Mouse (Mus musculus): ENCODE data around the gene Banp. TPM values are rescaled to one million over a fixed set of nuclear protein-coding genes. Genes with fewer than 3 reads are reported as not detected.
A peak's percentile ranks its signal among the peaks of the same experiment; 100 is the strongest.

Gene Banp
- polyA plus RNA-seq, 1 experiment from 2014 or later = 34.9 TPM

- no peak overlapping the region for H3K27ac ChIP-seq (replicated peaks; ENCODE audit: low read depth, low read length)
Observed at GRCm38 (mm10) chr8:121973906-121974305, 24.4 kb downstream of the Banp start.

GRCm38 (mm10) chr8:121977819-121978590 lies 28.5 kb downstream of the Banp start:
- ATAC-seq (ENCODE audit: low read depth) = peak; percentile 65; the same call in 1 of the 2 replicates
- no peak overlapping the region for H3K27ac ChIP-seq (replicated peaks; ENCODE audit: low read depth, low read length)

More at GRCm38 (mm10) chr8:121973906-121974305, 24.4 kb downstream of the Banp start:
- no peak overlapping the region for H3K4me2 ChIP-seq (ENCODE audit: low read depth, low read length)
- no peak overlapping the region for H3K9ac ChIP-seq (ENCODE audit: low read depth, low read length)
- no peak overlapping the region for H3K4me3 ChIP-seq (ENCODE audit: low read depth, low read length)
- H3K27me3 ChIP-seq (replicated peaks; ENCODE audit: control insufficient read depth, insufficient read depth, low read length) = no peaks in the 10 kb centered on the region
- H3K9me3 ChIP-seq (ENCODE audit: control insufficient read depth, low read length) = no peaks in the 10 kb centered on the region
- 95% methylated on average over 28 of the region's 28 CpGs for WGBS
- no peaks in the 10 kb centered on the region for H3K4me1 ChIP-seq (ENCODE audit: control insufficient read depth, insufficient read depth, low read length)
- H3K36me3 ChIP-seq (ENCODE audit: control insufficient read depth, insufficient read depth, low read length) = peaks cover 49% of the 10 kb centered on the region
- no peak for DNase-seq (ENCODE audit: low spot score)
- ATAC-seq (ENCODE audit: low read depth) = no peak

GRCm38 (mm10) chr8:121978670-121979069 lies 29.1 kb downstream of the Banp start:
- Histone ChIP-seq H3K4me3 (ENCODE audit: low read depth, low read length) (no peak overlapping the region), H3K9me3 (ENCODE audit: control insufficient read depth, low read length) (no peaks in the 10 kb centered on the region), H3K27me3 (replicated peaks; ENCODE audit: control insufficient read depth, insufficient read depth, low read length) (no peaks in the 10 kb centered on the region), H3K27ac (replicated peaks; ENCODE audit: low read depth, low read length) (no peak overlapping the region), H3K4me2 (ENCODE audit: low read depth, low read length) (no peak overlapping the region), H3K4me1 (ENCODE audit: control insufficient read depth, insufficient read depth, low read length) (no peaks in the 10 kb centered on the region), H3K36me3 (ENCODE audit: control insufficient read depth, insufficient read depth, low read length) (peaks cover 84% of the 10 kb centered on the region), H3K9ac (ENCODE audit: low read depth, low read length) (no peak overlapping the region)
- 94% methylated on average over 13 of the region's 13 CpGs for WGBS
- DNase-seq (ENCODE audit: low spot score) = no peak
- no peak for ATAC-seq (ENCODE audit: low read depth)

More at GRCm38 (mm10) chr8:121977819-121978590, 28.5 kb downstream of the Banp start:
- WGBS = 54% methylated on average over 8 of the region's 8 CpGs
- no peaks in the 10 kb centered on the region for H3K4me1 ChIP-seq (ENCODE audit: control insufficient read depth, insufficient read depth, low read length)
- H3K36me3 ChIP-seq (ENCODE audit: control insufficient read depth, insufficient read depth, low read length) = peaks cover 77% of the 10 kb centered on the region
- peak; percentile 81 for DNase-seq (ENCODE audit: low spot score)
- no peaks in the 10 kb centered on the region for H3K27me3 ChIP-seq (replicated peaks; ENCODE audit: control insufficient read depth, insufficient read depth, low read length)
- no peak overlapping the region for H3K9ac ChIP-seq (ENCODE audit: low read depth, low read length)
- H3K4me3 ChIP-seq (ENCODE audit: low read depth, low read length) = no peak overlapping the region
- H3K4me2 ChIP-seq (ENCODE audit: low read depth, low read length) = no peak overlapping the region
- no peaks in the 10 kb centered on the region for H3K9me3 ChIP-seq (ENCODE audit: control insufficient read depth, low read length)

GRCm38 (mm10) chr8:121980792-121981519 lies 31.4 kb downstream of the Banp start:
- Histone ChIP-seq H3K27me3 (replicated peaks; ENCODE audit: control insufficient read depth, insufficient read depth, low read length) (no peaks in the 10 kb centered on the region), H3K36me3 (ENCODE audit: control insufficient read depth, insufficient read depth, low read length) (peaks cover 79% of the 10 kb centered on the region), H3K4me2 (ENCODE audit: low read depth, low read length) (no peak overlapping the region), H3K9me3 (ENCODE audit: control insufficient read depth, low read length) (no peaks in the 10 kb centered on the region), H3K9ac (ENCODE audit: low read depth, low read length) (no peak overlapping the region), H3K27ac (replicated peaks; ENCODE audit: low read depth, low read length) (no peak overlapping the region), H3K4me3 (ENCODE audit: low read depth, low read length) (no peak overlapping the region), H3K4me1 (ENCODE audit: control insufficient read depth, insufficient read depth, low read length) (no peaks in the 10 kb centered on the region)
- no peak for ATAC-seq (ENCODE audit: low read depth)
- no peak for DNase-seq (ENCODE audit: low spot score)
- 93% methylated on average over 11 of the region's 11 CpGs for WGBS

DNA sequence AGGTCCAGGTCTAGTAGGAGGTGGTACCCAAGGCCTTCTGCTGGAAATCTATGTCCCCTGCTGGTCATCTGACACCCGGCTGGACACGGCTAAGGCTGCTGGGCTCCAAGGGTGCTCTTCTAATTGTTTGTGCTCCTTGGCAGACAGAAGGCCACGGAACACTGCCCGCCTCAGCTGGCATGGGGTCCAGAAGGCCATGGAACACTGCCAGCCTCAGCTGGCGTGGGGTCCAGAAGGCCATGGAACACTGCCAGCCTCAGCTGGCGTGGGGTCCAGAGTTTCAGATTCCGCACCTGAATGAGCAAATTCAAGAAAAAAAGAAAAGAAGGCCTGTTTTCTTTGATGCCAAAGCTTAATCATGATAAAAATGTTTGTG lies 32.0 kb downstream of the Banp start:
- H3K36me3 ChIP-seq (ENCODE audit: control insufficient read depth, insufficient read depth, low read length) = peaks cover 79% of the 10 kb centered on the region
- no peak for ATAC-seq (ENCODE audit: low read depth)

GRCm38 (mm10) chr8:121985673-121986072 lies 36.1 kb downstream of the Banp start:
- Histone ChIP-seq H3K9ac (ENCODE audit: low read depth, low read length) (no peak overlapping the region), H3K36me3 (ENCODE audit: control insufficient read depth, insufficient read depth, low read length) (peaks cover 78% of the 10 kb centered on the region), H3K4me1 (ENCODE audit: control insufficient read depth, insufficient read depth, low read length) (no peaks in the 10 kb centered on the region), H3K27ac (replicated peaks; ENCODE audit: low read depth, low read length) (no peak overlapping the region), H3K27me3 (replicated peaks; ENCODE audit: control insufficient read depth, insufficient read depth, low read length) (no peaks in the 10 kb centered on the region), H3K4me2 (ENCODE audit: low read depth, low read length) (no peak overlapping the region), H3K9me3 (ENCODE audit: control insufficient read depth, low read length) (no peaks in the 10 kb centered on the region), H3K4me3 (ENCODE audit: low read depth, low read length) (no peak overlapping the region)
- ATAC-seq (ENCODE audit: low read depth) = no peak
- DNase-seq (ENCODE audit: low spot score) = no peak
- WGBS = 97% methylated on average over 3 of the region's 3 CpGs

More for the DNA sequence above, 32.0 kb downstream of the Banp start:
- Histone ChIP-seq H3K4me2 (ENCODE audit: low read depth, low read length) (no peak overlapping the region), H3K4me1 (ENCODE audit: control insufficient read depth, insufficient read depth, low read length) (no peaks in the 10 kb centered on the region), H3K9ac (ENCODE audit: low read depth, low read length) (no peak overlapping the region), H3K27me3 (replicated peaks; ENCODE audit: control insufficient read depth, insufficient read depth, low read length) (no peaks in the 10 kb centered on the region), H3K9me3 (ENCODE audit: control insufficient read depth, low read length) (no peaks in the 10 kb centered on the region), H3K4me3 (ENCODE audit: low read depth, low read length) (no peak overlapping the region), H3K27ac (replicated peaks; ENCODE audit: low read depth, low read length) (no peak overlapping the region)
- 81% methylated on average over 7 of the region's 7 CpGs for WGBS
- no peak for DNase-seq (ENCODE audit: low spot score)

GRCm38 (mm10) chr8:121987892-121988291 lies 38.3 kb downstream of the Banp start:
- H3K27ac ChIP-seq (replicated peaks; ENCODE audit: low read depth, low read length) = no peak overlapping the region

GRCm38 (mm10) chr8:121990506-121991255 lies 41.1 kb downstream of the Banp start:
- Histone ChIP-seq H3K4me2 (ENCODE audit: low read depth, low read length) (no peak overlapping the region), H3K36me3 (ENCODE audit: control insufficient read depth, insufficient read depth, low read length) (peaks cover 76% of the 10 kb centered on the region), H3K4me1 (ENCODE audit: control insufficient read depth, insufficient read depth, low read length) (no peaks in the 10 kb centered on the region), H3K9ac (ENCODE audit: low read depth, low read length) (no peak overlapping the region), H3K4me3 (ENCODE audit: low read depth, low read length) (no peak overlapping the region), H3K9me3 (ENCODE audit: control insufficient read depth, low read length) (no peaks in the 10 kb centered on the region), H3K27ac (replicated peaks; ENCODE audit: low read depth, low read length) (no peak overlapping the region), H3K27me3 (replicated peaks; ENCODE audit: control insufficient read depth, insufficient read depth, low read length) (no peaks in the 10 kb centered on the region)
- 82% methylated on average over 9 of the region's 9 CpGs for WGBS
- ATAC-seq (ENCODE audit: low read depth) (no peak), DNase-seq (ENCODE audit: low spot score) (no peak)

More at GRCm38 (mm10) chr8:121987892-121988291, 38.3 kb downstream of the Banp start:
- Histone ChIP-seq H3K4me1 (ENCODE audit: control insufficient read depth, insufficient read depth, low read length) (no peaks in the 10 kb centered on the region), H3K36me3 (ENCODE audit: control insufficient read depth, insufficient read depth, low read length) (peaks cover 78% of the 10 kb centered on the region), H3K4me2 (ENCODE audit: low read depth, low read length) (no peak overlapping the region), H3K4me3 (ENCODE audit: low read depth, low read length) (no peak overlapping the region), H3K9ac (ENCODE audit: low read depth, low read length) (no peak overlapping the region), H3K9me3 (ENCODE audit: control insufficient read depth, low read length) (no peaks in the 10 kb centered on the region), H3K27me3 (replicated peaks; ENCODE audit: control insufficient read depth, insufficient read depth, low read length) (no peaks in the 10 kb centered on the region)
- ATAC-seq (ENCODE audit: low read depth) = no peak
- no peak for DNase-seq (ENCODE audit: low spot score)
- WGBS = 86% methylated on average over 5 of the region's 5 CpGs
